Mouse (Mus musculus) embryonic facial prominence, embryonic 14.5 days (tissue): ENCODE measurements at regions not wholly inside any gene's neighbourhood (a gene's known extent, or its start where the extent isn't known, plus 50 kb on each side); places are given as distances from the start of the nearest gene placed in this dataset.

Source experiments
- ATAC-seq: fragments of 200-750 bp; cut with Nextera tagmentation; 2 replicates; pipeline ENCODE4 v1.8.0; 2017; ENCODE audit warnings: low read depth, moderate number of reproducible peaks, moderate TSS enrichment
- DNase-seq: peaks from one replicate; pipeline ENCODE4 v3.0.0-alpha.2; 2015; ENCODE audit warnings: low spot score
- H3K27ac ChIP-seq: fragments of 300-500 bp; sonication (generic); replicated peaks from 2 replicates; pipeline ENCODE4 v1.5.1; 2014; ENCODE audit warnings: low read depth, mild to moderate bottlenecking, low read length, moderate library complexity
- H3K27me3 ChIP-seq: fragments of 300-500 bp; sonication (generic); replicated peaks from 2 replicates; pipeline ENCODE4 v1.6.1; 2014; ENCODE audit warnings: low read length; ENCODE audit not compliant: control insufficient read depth, insufficient read depth
- H3K36me3 ChIP-seq: fragments of 300-500 bp; sonication (generic); 2 replicates; pipeline ENCODE4 v1.6.1; 2014; ENCODE audit warnings: low read length, mixed read lengths; ENCODE audit not compliant: control insufficient read depth, insufficient read depth
- H3K4me1 ChIP-seq: fragments of 300-500 bp; sonication (generic); 2 replicates; pipeline ENCODE4 v1.6.1; 2014; ENCODE audit warnings: antibody characterized with exemption, low read length; ENCODE audit not compliant: control insufficient read depth, insufficient read depth
- H3K4me2 ChIP-seq: fragments of 300-500 bp; sonication (generic); 2 replicates; pipeline ENCODE4 v1.6.1; 2014; ENCODE audit warnings: low read depth, mild to moderate bottlenecking, low read length, moderate library complexity, mixed read lengths
- H3K4me3 ChIP-seq: fragments of 300-500 bp; sonication (generic); 2 replicates; pipeline ENCODE4 v1.5.1; 2014; ENCODE audit warnings: low read depth, mild to moderate bottlenecking, low read length
- H3K9ac ChIP-seq: fragments of 300-500 bp; sonication (generic); 2 replicates; pipeline ENCODE4 v1.6.1; 2014; ENCODE audit warnings: low read depth, mild to moderate bottlenecking, low read length, moderate library complexity, mixed read lengths
- H3K9me3 ChIP-seq: fragments of 300-500 bp; sonication (generic); 2 replicates; pipeline ENCODE4 v1.6.1; 2016; ENCODE audit warnings: low read length; ENCODE audit not compliant: control insufficient read depth
- WGBS: fragments of 180-500 bp; shearing (Covaris S2); extraction: QIAGEN DNeasy Blood & Tissue Kit; methylation state at CpG from one replicate; pipeline ENCODE4 v1.1.7; 2014; 5-methylcytosine and 5-hydroxymethylcytosine counted together

GRCm38 (mm10) chr1:14576263-14576662 is 1516.9 kb downstream of the 4930444P10Rik start:
- WGBS = 83% methylated on average over 1 of the region's 1 CpGs
- H3K27me3 ChIP-seq = no peaks in the 10 kb centered on the region; the same call in 1 of the 2 replicates

GRCm38 (mm10) chr1:14570562-14570981 is 1522.6 kb downstream of the 4930444P10Rik start:
- H3K4me3 ChIP-seq = no peak overlapping the region
- no peaks in the 10 kb centered on the region for H3K4me1 ChIP-seq
- H3K27me3 ChIP-seq = no peaks in the 10 kb centered on the region
- DNase-seq (peak; percentile 51), ATAC-seq (no peak)
- no peaks in the 10 kb centered on the region for H3K9me3 ChIP-seq
- H3K36me3 ChIP-seq = no peaks in the 10 kb centered on the region
- no peak overlapping the region for H3K9ac ChIP-seq
- 30% methylated on average over 5 of the region's 5 CpGs for WGBS
- no peak overlapping the region for H3K4me2 ChIP-seq
- H3K27ac ChIP-seq = no peak overlapping the region

More at GRCm38 (mm10) chr1:14576263-14576662, 1516.9 kb downstream of the 4930444P10Rik start:
- no peaks in the 10 kb centered on the region for H3K9me3 ChIP-seq
- H3K36me3 ChIP-seq = no peaks in the 10 kb centered on the region
- H3K4me1 ChIP-seq = no peaks in the 10 kb centered on the region
- no peak overlapping the region for H3K4me3 ChIP-seq
- no peak overlapping the region for H3K27ac ChIP-seq
- ATAC-seq (no peak), DNase-seq (no peak)
- H3K4me2 ChIP-seq = no peak overlapping the region
- no peak overlapping the region for H3K9ac ChIP-seq

DNA sequence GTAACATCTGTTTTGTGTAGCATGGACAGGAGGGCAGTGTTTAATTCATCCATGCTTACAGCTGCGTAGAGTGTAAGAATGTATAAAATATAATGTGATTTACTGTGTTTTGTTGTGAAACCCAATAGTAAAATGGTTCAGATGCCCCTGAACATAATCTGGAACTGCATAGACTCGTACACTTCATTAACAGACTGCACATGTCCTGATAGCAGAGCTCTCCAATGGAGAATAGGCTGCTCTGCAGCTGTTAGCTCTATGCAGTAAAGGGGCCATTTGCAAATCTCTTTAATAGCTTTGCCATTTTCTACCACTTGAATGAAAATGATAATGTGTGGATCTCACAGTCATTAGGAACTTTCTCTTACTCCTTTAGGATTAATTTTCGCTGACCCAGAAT is 1523.0 kb downstream of the 4930444P10Rik start:
- Histone ChIP-seq H3K27me3 (no peaks in the 10 kb centered on the region), H3K36me3 (no peaks in the 10 kb centered on the region), H3K9ac (no peak overlapping the region), H3K9me3 (no peaks in the 10 kb centered on the region), H3K27ac (no peak overlapping the region), H3K4me3 (no peak overlapping the region), H3K4me2 (no peak overlapping the region), H3K4me1 (no peaks in the 10 kb centered on the region)
- peak; percentile 53 for DNase-seq
- WGBS = 53% methylated on average over 3 of the region's 3 CpGs
- ATAC-seq = peak; percentile 22; the same call in 1 of the 2 replicates

DNA sequence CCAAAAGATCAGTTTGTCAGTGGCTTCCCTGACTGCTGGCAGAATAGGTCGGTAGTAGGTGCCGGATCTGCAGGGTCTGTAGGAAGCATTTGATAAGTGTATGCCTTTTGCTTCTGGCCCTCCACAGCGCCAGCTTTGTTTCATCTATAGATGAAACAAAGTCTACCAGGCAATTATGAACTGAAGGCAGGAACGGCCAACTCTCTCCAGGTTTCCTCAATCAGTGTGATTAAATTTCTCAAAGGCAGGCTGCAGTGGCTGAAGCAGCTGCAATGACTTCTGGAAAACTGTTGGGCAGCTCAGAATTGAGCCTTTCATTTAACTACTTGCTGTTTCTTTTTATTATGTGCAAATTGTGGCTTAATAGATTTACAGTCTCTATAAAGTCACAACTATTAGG is 1526.1 kb downstream of the 4930444P10Rik start:
- no peak overlapping the region for H3K4me2 ChIP-seq
- H3K4me3 ChIP-seq = no peak overlapping the region
- H3K27ac ChIP-seq = no peak overlapping the region
- H3K4me1 ChIP-seq = no peaks in the 10 kb centered on the region
- no peaks in the 10 kb centered on the region for H3K36me3 ChIP-seq
- H3K9me3 ChIP-seq = no peaks in the 10 kb centered on the region
- no peak overlapping the region for H3K9ac ChIP-seq
- no peak for DNase-seq
- 38% methylated on average over 4 of the region's 4 CpGs for WGBS
- H3K27me3 ChIP-seq = no peaks in the 10 kb centered on the region
- ATAC-seq = no peak

- ATAC-seq (no peak; the same call in 1 of the 2 replicates), DNase-seq (no peak)
- Histone ChIP-seq H3K4me3 (no peak overlapping the region), H3K4me1 (no peaks in the 10 kb centered on the region), H3K9me3 (no peaks in the 10 kb centered on the region), H3K9ac (no peak overlapping the region), H3K4me2 (no peak overlapping the region), H3K27me3 (no peaks in the 10 kb centered on the region), H3K36me3 (no peaks in the 10 kb centered on the region), H3K27ac (no peak overlapping the region)
- 53% methylated on average over 1 of the region's 1 CpGs for WGBS
Observed at GRCm38 (mm10) chr1:14566386-14566785, 1526.7 kb downstream of the 4930444P10Rik start.
